Mouse (Mus musculus) hindbrain, postnatal 0 days (tissue): ENCODE measurements around the gene Snrnp70. TPM values are rescaled to one million over a fixed set of nuclear protein-coding genes. Genes with fewer than 3 reads are reported as not detected.

Source experiments
- ATAC-seq: fragments of 200-750 bp; cut with Nextera tagmentation; 2 replicates; pipeline ENCODE4 v1.8.0; 2017; ENCODE audit warnings: mild to moderate bottlenecking, moderate TSS enrichment, moderate library complexity
- DNase-seq: peaks from one replicate; pipeline ENCODE4 v3.0.0-alpha.2; 2015; ENCODE audit warnings: low spot score
- H3K27ac ChIP-seq: fragments of 300-500 bp; sonication (generic); 2 replicates; pipeline ENCODE4 v1.5.1; 2014; ENCODE audit warnings: mild to moderate bottlenecking
- H3K27me3 ChIP-seq: fragments of 300-500 bp; sonication (generic); 2 replicates; pipeline ENCODE4 v1.6.1; 2014; ENCODE audit warnings: low read length, mixed read lengths; ENCODE audit not compliant: insufficient read depth
- H3K36me3 ChIP-seq: fragments of 300-500 bp; sonication (generic); 2 replicates; pipeline ENCODE4 v1.6.1; 2014; ENCODE audit warnings: low read length, mixed read lengths; ENCODE audit not compliant: insufficient read depth
- H3K4me1 ChIP-seq: fragments of 300-500 bp; sonication (generic); 2 replicates; pipeline ENCODE4 v1.6.1; 2014; ENCODE audit warnings: antibody characterized with exemption, low read length, mixed read lengths; ENCODE audit not compliant: insufficient read depth
- H3K4me2 ChIP-seq: fragments of 300-500 bp; sonication (generic); 2 replicates; pipeline ENCODE4 v1.6.1; 2014; ENCODE audit warnings: low read depth, mild to moderate bottlenecking, low read length, moderate library complexity, mixed read lengths
- H3K4me3 ChIP-seq: fragments of 300-500 bp; sonication (generic); 2 replicates; pipeline ENCODE4 v1.5.1; 2014; ENCODE audit warnings: low read length
- H3K9ac ChIP-seq: fragments of 300-500 bp; sonication (generic); replicated peaks from 2 replicates; pipeline ENCODE4 v1.6.1; 2014; ENCODE audit warnings: mild to moderate bottlenecking, low read length, moderate library complexity, mixed read lengths
- H3K9me3 ChIP-seq: fragments of 300-500 bp; sonication (generic); 2 replicates; pipeline ENCODE4 v1.6.1; 2016; ENCODE audit warnings: low read length, mixed read lengths
- CTCF ChIP-seq: IDR thresholded peaks from 2 replicates; pipeline ENCODE4 v1.5.1; 2016; ENCODE audit warnings: antibody characterized with exemption, control low read depth, low read depth
- WGBS: fragments of 180-500 bp; shearing (Covaris S2); extraction: QIAGEN DNeasy Blood & Tissue Kit; methylation state at CpG from one replicate; pipeline ENCODE4 v1.1.7; 2014; 5-methylcytosine and 5-hydroxymethylcytosine counted together
- polyA plus RNA-seq: library from polyadenylated mRNA; unstranded; fragments of >200 nt; fragmentation: Nextera tagmentation; extraction: Ambion mirVana; gene quantifications from 2 replicates; pipeline ENCODE4 v1.2.1, GENCODE M21; 2015
- total RNA-seq: library from RNA; depleted of rRNA; stranded (reverse); fragments of >200 nt; gene quantifications from 2 replicates; pipeline ENCODE4 v1.2.3, GENCODE M21; 2014

Snrnp70 gene
- total and polyA plus RNA-seq, 2 experiments from 2014 or later, result 145 to 228 TPM

DNA sequence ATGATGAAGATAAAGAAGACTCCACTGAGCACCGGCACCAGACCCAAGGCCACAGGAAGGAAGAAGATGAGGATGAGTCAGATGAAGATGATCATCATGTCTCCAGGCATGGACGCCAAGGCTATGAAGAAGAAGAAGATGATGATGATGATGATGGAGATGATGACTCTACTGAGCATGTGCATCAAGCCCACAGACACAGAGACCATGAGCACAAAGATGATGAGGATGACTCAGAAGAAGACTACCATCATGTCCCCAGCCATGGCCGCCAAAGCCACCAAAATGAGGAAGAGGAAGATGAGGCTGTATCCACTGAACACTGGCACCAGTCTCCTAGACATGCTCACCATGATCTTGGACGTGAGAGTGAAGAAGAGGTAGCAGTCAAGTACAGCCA lies 59.2 kb downstream of the Snrnp70 start:
- WGBS, result 92% methylated on average over 4 of the region's 4 CpGs
- Histone ChIP-seq H3K9ac (no peak overlapping the region), H3K9me3 (no peaks in the 10 kb centered on the region)

DNA sequence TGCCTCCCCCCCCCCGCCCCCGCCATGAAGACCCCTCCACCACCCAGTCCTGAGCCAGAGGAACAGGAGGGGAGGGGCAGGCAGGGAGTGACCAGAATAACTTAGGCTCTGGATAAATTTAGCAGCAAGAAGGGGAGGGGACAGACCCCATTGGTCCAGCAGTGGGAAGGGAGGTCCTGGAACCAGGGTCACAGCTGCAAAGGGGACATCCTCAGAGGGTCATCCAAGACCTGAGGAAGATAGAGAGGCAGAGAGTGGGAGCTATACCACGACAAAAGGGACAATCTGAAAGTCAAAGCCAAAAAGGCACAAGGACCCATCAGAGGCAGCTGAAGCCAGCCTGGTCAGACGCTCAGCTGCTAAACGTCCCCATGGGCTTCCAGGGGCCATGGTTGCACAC lies 60.5 kb downstream of the Snrnp70 start, which contains the start of gene Hrc:
Gene Hrc, plus strand, starts transcription at position 235 of the 400 bp plus-strand sequence.
- no peak within 1 kb of the TSS for H3K9ac ChIP-seq
- peaks cover 11% of the 10 kb centered on the region for H3K4me1 ChIP-seq
- H3K4me2 ChIP-seq, result peak within 1 kb of the TSS; percentile 93
- no peaks in the 10 kb centered on the region for H3K27me3 ChIP-seq
- H3K9me3 ChIP-seq, result no peaks in the 10 kb centered on the region
- WGBS, result 31% methylated on average over 5 of the region's 5 CpGs
- no peak for TF ChIP-seq CTCF
- DNase-seq (no peak), ATAC-seq (no peak)
- no peak within 1 kb of the TSS for H3K27ac ChIP-seq
- H3K36me3 ChIP-seq, result no peaks in the 10 kb centered on the region
- H3K4me3 ChIP-seq, result no peak within 1 kb of the TSS

More for the DNA sequence above, 59.2 kb downstream of the Snrnp70 start:
- ATAC-seq (no peak), DNase-seq (no peak)
- Histone ChIP-seq H3K27ac (no peak overlapping the region), H3K27me3 (no peaks in the 10 kb centered on the region), H3K36me3 (no peaks in the 10 kb centered on the region), H3K4me1 (peaks cover 11% of the 10 kb centered on the region), H3K4me3 (no peak overlapping the region), H3K4me2 (no peak overlapping the region)
- no peak for TF ChIP-seq CTCF

DNA sequence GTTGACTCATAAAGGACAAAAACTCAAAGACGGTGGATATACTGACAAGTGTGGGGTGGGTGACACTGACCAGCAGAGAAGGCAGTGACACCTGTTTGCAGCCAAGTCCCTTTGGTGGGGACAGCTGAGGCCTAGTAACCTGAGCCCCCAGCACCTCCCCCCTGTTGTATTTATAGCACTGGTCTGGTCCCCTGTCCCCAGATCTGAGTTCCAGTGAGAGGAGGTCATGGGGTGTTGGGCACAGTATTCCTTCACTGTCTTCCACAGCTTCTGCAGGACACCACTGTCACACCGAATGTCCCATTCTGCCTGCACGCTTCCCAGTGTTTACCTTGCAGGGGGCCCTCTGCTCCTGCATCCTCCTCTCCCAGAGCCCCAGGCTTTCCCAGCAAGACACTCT lies 60.9 kb downstream of the Snrnp70 start:
- no peak overlapping the region for H3K9ac ChIP-seq
- 30% methylated on average over 3 of the region's 3 CpGs for WGBS
- H3K9me3 ChIP-seq, result no peaks in the 10 kb centered on the region
- peaks cover 11% of the 10 kb centered on the region for H3K4me1 ChIP-seq
- no peak for ATAC-seq
- no peak for TF ChIP-seq CTCF
- H3K27ac ChIP-seq, result no peak overlapping the region
- no peak overlapping the region for H3K4me2 ChIP-seq
- H3K36me3 ChIP-seq, result no peaks in the 10 kb centered on the region
- no peak overlapping the region for H3K4me3 ChIP-seq
- no peaks in the 10 kb centered on the region for H3K27me3 ChIP-seq
- DNase-seq, result no peak

DNA sequence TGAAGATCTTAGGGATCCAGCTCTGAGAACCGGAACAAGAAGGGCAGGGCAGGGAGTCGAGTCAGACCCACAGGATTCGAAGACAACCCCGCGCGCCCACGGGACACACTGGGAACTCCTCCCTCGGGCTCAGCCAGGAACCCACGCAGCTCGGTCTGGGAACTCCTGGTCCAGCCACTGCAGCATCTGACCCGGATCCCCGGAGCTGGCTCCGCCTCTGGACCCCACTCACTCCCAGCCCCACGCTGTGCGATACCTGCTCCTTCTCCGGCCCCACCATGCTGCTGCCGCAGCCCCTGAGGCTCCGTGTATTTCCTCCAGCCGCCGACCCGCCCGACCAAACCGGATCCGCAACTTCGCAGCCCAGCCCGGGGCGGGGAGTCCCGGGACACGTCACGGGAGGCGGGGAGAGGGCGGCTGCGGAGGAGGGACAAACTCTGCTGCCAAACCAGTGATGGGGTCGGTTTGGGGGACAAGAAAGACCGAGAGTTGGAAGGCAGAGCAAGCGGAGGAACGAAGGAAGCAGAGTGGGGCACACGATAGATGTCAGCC lies 62.0 kb downstream of the Snrnp70 start, which contains the start of gene Trpm4:
Gene Trpm4, minus strand, starts transcription at position 350 of the 552 bp plus-strand sequence.
- ATAC-seq (peak; percentile 78), DNase-seq (peak; percentile 88)
- Histone ChIP-seq H3K4me3 (peak within 1 kb of the TSS; percentile 61), H3K9ac (peak within 1 kb of the TSS; percentile 68), H3K4me2 (peak within 1 kb of the TSS; percentile 93), H3K27ac (peak within 1 kb of the TSS; percentile 69), H3K4me1 (peaks cover 5% of the 10 kb centered on the region), H3K9me3 (no peaks in the 10 kb centered on the region), H3K36me3 (no peaks in the 10 kb centered on the region), H3K27me3 (no peaks in the 10 kb centered on the region)
- no peak for TF ChIP-seq CTCF
- under 1% methylated on average over 38 of the region's 38 CpGs for WGBS

DNA sequence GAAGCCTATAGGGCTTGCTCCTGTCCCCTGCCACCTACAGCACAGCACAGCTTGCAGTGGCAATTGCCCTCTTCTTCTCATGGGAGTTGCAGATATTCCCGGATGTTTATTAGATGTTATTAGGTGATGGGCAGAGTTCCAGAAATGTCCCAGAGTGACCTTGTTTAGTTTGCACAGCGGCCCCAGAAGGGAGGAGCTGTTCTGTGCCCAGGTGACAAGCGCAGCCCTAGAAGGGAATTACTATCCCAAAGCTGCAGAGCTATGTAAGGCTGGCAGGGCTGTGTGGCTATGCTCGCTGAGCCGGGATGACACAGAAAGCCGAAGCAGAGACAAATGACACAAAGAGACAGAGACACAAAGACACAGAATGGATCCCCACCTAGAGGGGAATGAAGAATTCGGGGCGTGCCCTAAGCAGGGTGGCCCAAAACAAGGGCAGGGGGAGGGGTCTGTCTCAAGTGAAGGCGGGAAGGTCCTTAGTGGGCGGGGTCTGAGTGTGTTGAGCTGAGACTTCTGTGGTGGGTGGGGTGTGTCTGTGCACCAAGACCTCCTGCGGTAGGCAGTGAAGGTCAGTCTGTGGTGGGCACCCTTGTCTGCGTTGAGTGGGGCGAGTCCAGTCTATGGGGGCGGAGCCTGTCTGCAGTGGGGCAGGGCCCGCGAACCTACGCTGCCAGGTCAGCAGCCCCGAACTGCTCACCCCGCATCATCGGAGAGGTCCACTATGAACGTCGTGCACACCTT lies 62.7 kb downstream of the Snrnp70 start:
- ATAC-seq (peak; percentile 64), DNase-seq (peak; percentile 56)
- Histone ChIP-seq H3K9me3 (no peaks in the 10 kb centered on the region), H3K27me3 (no peaks in the 10 kb centered on the region), H3K4me2 (peak overlapping the region; percentile 93), H3K4me1 (peaks cover 5% of the 10 kb centered on the region; the same call in 1 of the 2 replicates), H3K9ac (peak overlapping the region; percentile 68), H3K27ac (peak overlapping the region; percentile 69), H3K4me3 (peak overlapping the region; percentile 61), H3K36me3 (no peaks in the 10 kb centered on the region)
- TF ChIP-seq CTCF, result no peak
- WGBS, result 2% methylated on average over 21 of the region's 22 CpGs

DNA sequence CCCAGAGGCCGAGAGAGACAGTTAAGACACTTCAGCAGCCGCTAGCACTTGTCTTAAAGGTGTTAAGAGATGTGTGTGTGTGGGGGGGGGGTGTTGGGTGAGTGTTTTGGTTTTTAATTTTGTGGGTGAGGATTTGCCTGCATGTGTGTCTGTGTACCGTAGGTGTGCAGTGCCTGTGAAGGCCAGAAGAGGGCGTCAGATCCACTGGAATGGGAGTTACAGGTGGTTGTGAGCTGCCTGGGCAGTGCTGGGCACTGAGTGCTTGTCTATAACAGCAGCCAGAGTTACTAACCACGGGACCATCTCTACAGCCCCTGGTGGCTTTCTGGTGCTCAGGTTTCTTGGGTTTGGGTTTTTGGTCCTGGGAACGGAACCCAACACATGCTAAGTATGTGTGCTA lies 64.0 kb downstream of the Snrnp70 start:
- no peaks in the 10 kb centered on the region; the same call in 1 of the 2 replicates for H3K36me3 ChIP-seq
- ATAC-seq (no peak), DNase-seq (no peak)
- no peak overlapping the region for H3K9ac ChIP-seq
- no peaks in the 10 kb centered on the region for H3K9me3 ChIP-seq
- H3K4me3 ChIP-seq, result no peak overlapping the region
- H3K27ac ChIP-seq, result no peak overlapping the region
- no peak overlapping the region for H3K4me2 ChIP-seq
- WGBS, result 87% methylated on average over 6 of the region's 6 CpGs
- no peaks in the 10 kb centered on the region for H3K27me3 ChIP-seq
- peaks cover 5% of the 10 kb centered on the region; the same call in 1 of the 2 replicates for H3K4me1 ChIP-seq
- TF ChIP-seq CTCF, result peak; percentile 37
